Mouse (Mus musculus): Measurements from ENCODE around the gene 4931440F15Rik.

GRCm38 (mm10) chr11:29827729-29828128 lies 2.3 kb upstream of the 4931440F15Rik start:
- TF ChIP-seq GATA1 (IDR thresholded peaks at IDR 0.05; ENCODE audit: low read length) (no peak), TAL1 (IDR thresholded peaks at IDR 0.05; ENCODE audit: low read length) (no peak)
